Mouse (Mus musculus) lung, embryonic 16.5 days (tissue): ENCODE results near the gene Sp2. TPM values are rescaled to one million over a fixed set of nuclear protein-coding genes. Genes with fewer than 3 reads are reported as not detected.

Source experiments
- ATAC-seq: fragments of 200-750 bp; cut with Nextera tagmentation; 2 replicates; pipeline ENCODE4 v1.8.0; 2017; ENCODE audit warnings: low read depth, mild to moderate bottlenecking, moderate library complexity
- H3K27ac ChIP-seq: fragments of 300-500 bp; sonication (generic); 2 replicates; pipeline ENCODE4 v1.5.1; 2014; ENCODE audit warnings: mild to moderate bottlenecking, control low read depth, low read length
- H3K27me3 ChIP-seq: fragments of 300-500 bp; sonication (generic); 2 replicates; pipeline ENCODE4 v1.6.1; 2014; ENCODE audit warnings: low read depth, low read length, mixed read lengths; ENCODE audit not compliant: control insufficient read depth, insufficient read depth
- H3K36me3 ChIP-seq: fragments of 300-500 bp; sonication (generic); 2 replicates; pipeline ENCODE4 v1.6.1; 2014; ENCODE audit warnings: low read length; ENCODE audit not compliant: control insufficient read depth, insufficient read depth
- H3K4me1 ChIP-seq: fragments of 300-500 bp; sonication (generic); replicated peaks from 2 replicates; pipeline ENCODE4 v1.6.1; 2014; ENCODE audit warnings: low read length, mixed read lengths; ENCODE audit not compliant: control insufficient read depth, insufficient read depth
- H3K4me2 ChIP-seq: fragments of 300-500 bp; sonication (generic); 2 replicates; pipeline ENCODE4 v1.6.1; 2014; ENCODE audit warnings: low read depth, low read length, control low read depth
- H3K4me3 ChIP-seq: fragments of 300-500 bp; sonication (generic); 2 replicates; pipeline ENCODE4 v1.5.1; 2014; ENCODE audit warnings: mild to moderate bottlenecking, low read length, control low read depth
- H3K9ac ChIP-seq: fragments of 300-500 bp; sonication (generic); 2 replicates; pipeline ENCODE4 v1.6.1; 2014; ENCODE audit warnings: low read length, control low read depth
- H3K9me3 ChIP-seq: fragments of 300-500 bp; sonication (generic); 2 replicates; pipeline ENCODE4 v1.6.1; 2016; ENCODE audit warnings: low read length; ENCODE audit not compliant: control insufficient read depth
- whole genome bisulfite sequencing: fragments of 180-500 bp; shearing (Covaris S2); extraction: QIAGEN DNeasy Blood & Tissue Kit; methylation state at CpG from one replicate; pipeline ENCODE4 v1.1.7; 2014; 5-methylcytosine and 5-hydroxymethylcytosine counted together
- polyA plus RNA-seq: library from polyadenylated mRNA; unstranded; fragments of >200 nt; fragmentation: Nextera tagmentation; extraction: Ambion mirVana; gene quantifications from 2 replicates; pipeline ENCODE4 v1.2.1, GENCODE M21; 2015

Gene Sp2
- polyA plus RNA-seq, 1 experiment from 2014 or later: 22.2 TPM

- ATAC-seq: peak; percentile 37
Measured at GRCm38 (mm10) chr11:96997380-96997956, 14.7 kb upstream of the Sp2 start.

GRCm38 (mm10) chr11:96996773-96997379 lies 14.1 kb upstream of the Sp2 start:
- 34% methylated on average over 15 of the region's 17 CpGs for WGBS
- Histone ChIP-seq H3K4me1 (peaks cover 26% of the 10 kb centered on the region), H3K36me3 (no peaks in the 10 kb centered on the region), H3K4me2 (peak overlapping the region; percentile 49), H3K9me3 (no peaks in the 10 kb centered on the region), H3K27me3 (peaks cover 5% of the 10 kb centered on the region; the same call in 1 of the 2 replicates), H3K9ac (peak overlapping the region; percentile 61), H3K4me3 (peak overlapping the region; percentile 31), H3K27ac (no peak overlapping the region)
- ATAC-seq: no peak

More at GRCm38 (mm10) chr11:96997380-96997956, 14.7 kb upstream of the Sp2 start:
- no peaks in the 10 kb centered on the region for H3K9me3 ChIP-seq
- peak overlapping the region; percentile 61 for H3K9ac ChIP-seq
- peaks cover 5% of the 10 kb centered on the region; the same call in 1 of the 2 replicates for H3K27me3 ChIP-seq
- peaks cover 22% of the 10 kb centered on the region for H3K4me1 ChIP-seq
- no peaks in the 10 kb centered on the region for H3K36me3 ChIP-seq
- H3K4me3 ChIP-seq: peak overlapping the region; percentile 31
- no peak overlapping the region for H3K27ac ChIP-seq
- H3K4me2 ChIP-seq: peak overlapping the region; percentile 49
- 12% methylated on average over 29 of the region's 30 CpGs for WGBS

- no peak for ATAC-seq
- H3K27ac ChIP-seq: no peak overlapping the region
- H3K4me1 ChIP-seq: peaks cover 26% of the 10 kb centered on the region
- H3K27me3 ChIP-seq: peaks cover 5% of the 10 kb centered on the region; the same call in 1 of the 2 replicates
- no peak overlapping the region for H3K4me2 ChIP-seq
- 79% methylated on average over 15 of the region's 15 CpGs for WGBS
- no peak overlapping the region for H3K9ac ChIP-seq
- H3K36me3 ChIP-seq: no peaks in the 10 kb centered on the region
- no peak overlapping the region for H3K4me3 ChIP-seq
- no peaks in the 10 kb centered on the region for H3K9me3 ChIP-seq
Measured at GRCm38 (mm10) chr11:96995836-96996772, 13.3 kb upstream of the Sp2 start.

- Histone ChIP-seq H3K9me3 (no peaks in the 10 kb centered on the region), H3K36me3 (no peaks in the 10 kb centered on the region), H3K4me2 (no peak overlapping the region), H3K4me3 (no peak overlapping the region), H3K9ac (no peak overlapping the region), H3K27me3 (peaks cover 5% of the 10 kb centered on the region; the same call in 1 of the 2 replicates), H3K4me1 (peaks cover 26% of the 10 kb centered on the region), H3K27ac (no peak overlapping the region)
- 40% methylated on average over 5 of the region's 5 CpGs for WGBS
- ATAC-seq: 0 out of 2 replicates have a peak, but pooled peaks have one; percentile 15
Measured at GRCm38 (mm10) chr11:96995031-96995430, 12.3 kb upstream of the Sp2 start.

- Histone ChIP-seq H3K4me1 (peaks cover 33% of the 10 kb centered on the region), H3K9me3 (no peaks in the 10 kb centered on the region), H3K36me3 (no peaks in the 10 kb centered on the region), H3K4me2 (no peak overlapping the region), H3K4me3 (no peak overlapping the region), H3K9ac (no peak overlapping the region), H3K27me3 (peaks cover 5% of the 10 kb centered on the region; the same call in 1 of the 2 replicates), H3K27ac (peak overlapping the region; percentile 74)
- 22% methylated on average over 8 of the region's 8 CpGs for WGBS
- peak; percentile 69 for ATAC-seq
Measured at GRCm38 (mm10) chr11:96992722-96993311, 10.1 kb upstream of the Sp2 start.

GRCm38 (mm10) chr11:96991501-96991900 lies 8.7 kb upstream of the Sp2 start:
- Histone ChIP-seq H3K27ac (no peak overlapping the region), H3K36me3 (no peaks in the 10 kb centered on the region), H3K9ac (no peak overlapping the region), H3K4me1 (peaks cover 29% of the 10 kb centered on the region), H3K27me3 (no peaks in the 10 kb centered on the region; the same call in 1 of the 2 replicates), H3K4me2 (no peak overlapping the region), H3K9me3 (no peaks in the 10 kb centered on the region), H3K4me3 (no peak overlapping the region)
- 56% methylated on average over 5 of the region's 5 CpGs for WGBS
- no peak for ATAC-seq

GRCm38 (mm10) chr11:96987873-96988655 lies 5.3 kb upstream of the Sp2 start:
- Histone ChIP-seq H3K4me3 (peak overlapping the region; percentile 27), H3K27me3 (no peaks in the 10 kb centered on the region; the same call in 1 of the 2 replicates), H3K27ac (no peak overlapping the region), H3K9me3 (no peaks in the 10 kb centered on the region), H3K36me3 (no peaks in the 10 kb centered on the region), H3K9ac (0 out of 2 replicates have a peak overlapping the region, but pooled peaks have one; percentile 4), H3K4me2 (peak overlapping the region; percentile 58), H3K4me1 (peaks cover 19% of the 10 kb centered on the region)
- ATAC-seq: peak; percentile 29
- WGBS: 5% methylated on average over 31 of the region's 31 CpGs

- no peak for ATAC-seq
- no peak overlapping the region for H3K27ac ChIP-seq
- WGBS: 27% methylated on average over 3 of the region's 3 CpGs
- H3K36me3 ChIP-seq: no peaks in the 10 kb centered on the region
- peaks cover 11% of the 10 kb centered on the region for H3K4me1 ChIP-seq
- no peak overlapping the region for H3K4me3 ChIP-seq
- H3K27me3 ChIP-seq: no peaks in the 10 kb centered on the region; the same call in 1 of the 2 replicates
- H3K9ac ChIP-seq: no peak overlapping the region
- no peaks in the 10 kb centered on the region for H3K9me3 ChIP-seq
- no peak overlapping the region for H3K4me2 ChIP-seq
Measured at GRCm38 (mm10) chr11:96986463-96986862, 3.7 kb upstream of the Sp2 start.
